8 mouse cellular contexts compared by ENCODE assay signal in the genomic region with DNA sequence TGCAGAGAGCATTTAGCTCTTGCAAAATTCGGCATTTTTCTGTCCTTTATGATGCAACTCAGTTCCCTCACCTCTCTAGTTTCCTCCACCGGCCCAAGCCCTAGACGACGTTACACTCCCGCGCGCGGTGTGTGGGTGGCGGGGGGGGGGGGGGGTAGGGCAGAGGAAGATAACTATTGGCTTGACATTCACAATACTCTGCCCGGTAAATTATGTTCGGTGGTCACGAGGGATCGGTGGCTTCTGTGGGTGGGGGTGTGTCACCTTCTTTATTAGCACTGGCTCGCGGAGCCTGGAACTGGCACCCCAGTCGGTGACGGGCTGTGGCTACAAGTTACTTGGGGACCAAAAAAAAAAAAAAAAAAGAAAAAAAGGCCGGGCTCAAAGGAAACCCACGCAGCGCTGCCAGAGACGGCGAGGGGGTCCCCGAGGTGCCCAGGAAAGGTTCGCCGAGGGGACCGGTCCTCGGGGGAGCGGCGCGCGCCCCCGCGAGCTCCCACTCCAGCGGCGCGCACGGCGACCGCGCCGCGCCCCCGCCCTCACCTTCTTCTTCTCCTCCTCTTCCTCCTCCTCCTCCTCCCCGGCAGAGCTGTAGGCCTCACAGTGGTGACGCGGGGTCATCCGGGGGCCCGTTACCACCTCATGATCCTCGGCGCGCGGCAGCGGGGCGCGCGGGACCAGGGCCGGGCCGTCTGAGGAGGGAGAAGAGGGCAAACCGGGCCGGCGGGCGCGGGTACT. TPM values are rescaled to one million over a fixed set of nuclear protein-coding genes. Genes with fewer than 3 reads are reported as not detected.
DNase-seq lines count a peak whose midpoint lies in the region; TF ChIP-seq lines count a peak whose summit lies in the region.

No protein-coding gene starts in this region.

- peak overlapping the region; percentile 100 for H3K4me3 ChIP-seq in cerebellum, adult 2 months (replicated peaks; ENCODE audit: insufficient read depth, low read depth, low read length)
- H3K4me3 ChIP-seq in hindbrain, embryonic 10.5 days = peak overlapping the region; percentile 92

- peak overlapping the region; percentile 98 for H3K27ac ChIP-seq in cerebellum, adult 2 months (ENCODE audit: insufficient read depth, low read length)
- peak overlapping the region; percentile 98 for H3K27ac ChIP-seq in hindbrain, embryonic 10.5 days

- TF ChIP-seq CTCF in cerebellum, adult 2 months (IDR thresholded peaks at IDR 0.05; ENCODE audit: borderline replicate concordance, insufficient read depth, low read depth, low read length) = no peak

- H3K36me3 ChIP-seq in hindbrain, embryonic 10.5 days = peaks cover 18% of the 10 kb centered on the region

- TF ChIP-seq POLR2A in cerebellum, adult 2 months (IDR thresholded peaks at IDR 0.05; ENCODE audit: borderline replicate concordance, insufficient read depth, low read length) = no peak

- H3K9me3 ChIP-seq in hindbrain, embryonic 10.5 days = no peaks in the 10 kb centered on the region

- peak; percentile 54 for DNase-seq in Muller cell, postnatal 12 days (ENCODE audit: inconsistent ontology term)
- DNase-seq in cerebellum, adult 2 months = peak; percentile 73
- DNase-seq in forelimb bud, embryonic 11.5 days (ENCODE audit: low read depth, low spot score) = peak; percentile 36
- peak; percentile 60 for DNase-seq in hindbrain, embryonic 10.5 days (ENCODE audit: low spot score)
- DNase-seq in layer of hippocampus, postnatal 14 days (ENCODE audit: low spot score in 2 of 2) = peak; percentile 50 to 52
- peak; percentile 69 for DNase-seq in lung, postnatal 10 days
- peak; percentile 16 for DNase-seq in retina, adult 2 months (ENCODE audit: low read depth, low spot score)
- peak; percentile 80 for DNase-seq in thymus, postnatal 25 days

- no peaks in the 10 kb centered on the region; the same call in 1 of the 2 replicates for H3K4me1 ChIP-seq in cerebellum, adult 2 months (ENCODE audit: control insufficient read depth, insufficient read depth, low read length)
- H3K4me1 ChIP-seq in hindbrain, embryonic 10.5 days (replicated peaks) = peaks cover 30% of the 10 kb centered on the region

- no peaks in the 10 kb centered on the region for H3K27me3 ChIP-seq in cerebellum, adult 2 months (ENCODE audit: control insufficient read depth, insufficient read depth, low read length)
- no peaks in the 10 kb centered on the region for H3K27me3 ChIP-seq in hindbrain, embryonic 10.5 days (ENCODE audit: insufficient read depth, poor library complexity, severe bottlenecking)

- under 1% methylated on average over 63 of the region's 63 CpGs for WGBS in cerebellum, adult 2 months
- under 1% methylated on average over 63 of the region's 63 CpGs for WGBS in hindbrain, embryonic 10.5 days

RNA-seq across cellular contexts. Expression of a gene that starts 0.8 kb away (rescaled TPM):
- 176 and 183 TPM in 2 replicates for polyA plus RNA-seq in cerebellum, adult 2 months (2012; rRNA removed)
- polyA plus RNA-seq in hindbrain, embryonic 10.5 days (2016; fragmentation: Nextera tagmentation; extraction: Ambion mirVana) = 115 and 118 TPM in 2 replicates
- total RNA-seq in layer of hippocampus, postnatal 14 days (2021) = 100 to 1,000 TPM; 327 to 330 TPM

RNA-seq across cellular contexts. Expression of a gene that starts 0.8 kb away (rescaled TPM):
- 0.76 and 0.84 TPM in 2 replicates for polyA plus RNA-seq in cerebellum, adult 2 months (2012; rRNA removed)
- 2.3 and 2.6 TPM in 2 replicates for polyA plus RNA-seq in hindbrain, embryonic 10.5 days (2016; fragmentation: Nextera tagmentation; extraction: Ambion mirVana)
- total RNA-seq in layer of hippocampus, postnatal 14 days (2021) = 1 to 10 TPM in 1 of 2 experiments, under 1 TPM in 1; 0.45 to 2.1 TPM

Comparison
In these comparisons a context has a peak if more than half of its experiments do, and no peak if none do; other contexts are left out.
1. Peak in every context shown above with its lines: DNase-seq, H3K4me3 ChIP-seq and H3K27ac ChIP-seq.
2. DNase-seq: peak in every context shown above with its lines; median percentile 80 in thymus, postnatal 25 days; 73 in cerebellum, adult 2 months; 69 in lung, postnatal 10 days; 60 in hindbrain, embryonic 10.5 days; 54 in Muller cell, postnatal 12 days; 51 in layer of hippocampus, postnatal 14 days; 36 in forelimb bud, embryonic 11.5 days; 16 in retina, adult 2 months.